Mouse (Mus musculus) heart, embryonic 11.5 days (tissue): Measurements from ENCODE around the gene Add3. TPM values are rescaled to one million over a fixed set of nuclear protein-coding genes. Genes with fewer than 3 reads are reported as not detected.
A peak's percentile ranks its signal among the peaks of the same experiment; 100 is the strongest.

Experiments
- ATAC-seq: fragments of 200-750 bp; cut with Nextera tagmentation; replicated peaks from 2 replicates; pipeline ENCODE4 v1.8.0; 2017; ENCODE audit warnings: moderate library complexity; ENCODE audit not compliant: insufficient number of reproducible peaks, low FRiP score, low TSS enrichment
- H3K27ac ChIP-seq: fragments of 300-500 bp; sonication (generic); 2 replicates; pipeline ENCODE4 v1.5.1; 2014; ENCODE audit warnings: mild to moderate bottlenecking, low read depth, low read length
- H3K27me3 ChIP-seq: fragments of 300-500 bp; sonication (generic); 2 replicates; pipeline ENCODE4 v1.6.1; 2014; ENCODE audit warnings: mild to moderate bottlenecking, low read length, mixed read lengths; ENCODE audit not compliant: control insufficient read depth, insufficient read depth
- H3K36me3 ChIP-seq: fragments of 300-500 bp; sonication (generic); 2 replicates; pipeline ENCODE4 v1.6.1; 2014; ENCODE audit warnings: mild to moderate bottlenecking, low read length, moderate library complexity, mixed read lengths; ENCODE audit not compliant: control insufficient read depth, insufficient read depth
- H3K4me1 ChIP-seq: fragments of 300-500 bp; sonication (generic); 2 replicates; pipeline ENCODE4 v1.6.1; 2014; ENCODE audit warnings: low read length; ENCODE audit not compliant: control insufficient read depth, insufficient read depth
- H3K4me2 ChIP-seq: fragments of 300-500 bp; sonication (generic); 2 replicates; pipeline ENCODE4 v1.6.1; 2014; ENCODE audit warnings: mild to moderate bottlenecking, moderate library complexity
- H3K4me3 ChIP-seq: fragments of 300-500 bp; sonication (generic); 2 replicates; pipeline ENCODE4 v1.5.1; 2014; ENCODE audit warnings: low read depth, low read length
- H3K9ac ChIP-seq: fragments of 300-500 bp; sonication (generic); 2 replicates; pipeline ENCODE4 v1.6.1; 2014; ENCODE audit warnings: mild to moderate bottlenecking, low read depth, low read length, moderate library complexity
- H3K9me3 ChIP-seq: fragments of 300-500 bp; sonication (generic); replicated peaks from 2 replicates; pipeline ENCODE4 v1.6.1; 2016; ENCODE audit warnings: low read length; ENCODE audit not compliant: control insufficient read depth
- WGBS: fragments of 180-500 bp; shearing (Covaris S2); extraction: QIAGEN DNeasy Blood & Tissue Kit; methylation state at CpG from one replicate; pipeline ENCODE4 v1.1.7; 2014; ENCODE audit not compliant: insufficient replicate concordance; 5-methylcytosine and 5-hydroxymethylcytosine counted together
- polyA plus RNA-seq: library from polyadenylated mRNA; unstranded; fragments of >200 nt; fragmentation: Nextera tagmentation; extraction: Ambion mirVana; gene quantifications from 2 replicates; pipeline ENCODE4 v1.2.1, GENCODE M21; 2014

Add3 gene
- polyA plus RNA-seq, 1 experiment from 2014 or later = 133 TPM

DNA sequence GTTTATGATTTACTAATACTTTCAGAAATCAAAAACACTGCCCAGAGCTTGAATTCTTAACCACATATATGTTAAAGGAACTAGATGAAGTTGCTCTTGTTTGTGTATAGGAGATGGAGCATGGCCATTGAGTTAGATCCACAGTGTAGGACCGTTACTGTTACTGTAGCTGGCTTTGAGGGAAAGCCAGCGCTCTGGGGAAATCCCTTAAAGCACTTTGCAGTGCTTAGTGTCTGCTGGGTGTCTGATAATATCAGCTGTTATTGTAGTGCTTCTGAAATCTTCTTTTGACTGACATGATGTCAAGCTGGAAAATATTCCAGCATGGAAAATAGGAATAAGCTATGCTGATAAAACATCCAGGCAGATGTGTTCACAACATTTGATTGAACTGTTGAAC, 33.8 kb downstream of the Add3 start:
- no peak for ATAC-seq
- no peaks in the 10 kb centered on the region for H3K9me3 ChIP-seq
- H3K4me1 ChIP-seq = peaks cover 15% of the 10 kb centered on the region
- 67% methylated on average over 2 of the region's 2 CpGs for WGBS
- no peak overlapping the region for H3K4me2 ChIP-seq
- no peak overlapping the region for H3K27ac ChIP-seq
- no peak overlapping the region for H3K4me3 ChIP-seq
- no peaks in the 10 kb centered on the region for H3K27me3 ChIP-seq
- no peak overlapping the region for H3K9ac ChIP-seq
- H3K36me3 ChIP-seq = no peaks in the 10 kb centered on the region

DNA sequence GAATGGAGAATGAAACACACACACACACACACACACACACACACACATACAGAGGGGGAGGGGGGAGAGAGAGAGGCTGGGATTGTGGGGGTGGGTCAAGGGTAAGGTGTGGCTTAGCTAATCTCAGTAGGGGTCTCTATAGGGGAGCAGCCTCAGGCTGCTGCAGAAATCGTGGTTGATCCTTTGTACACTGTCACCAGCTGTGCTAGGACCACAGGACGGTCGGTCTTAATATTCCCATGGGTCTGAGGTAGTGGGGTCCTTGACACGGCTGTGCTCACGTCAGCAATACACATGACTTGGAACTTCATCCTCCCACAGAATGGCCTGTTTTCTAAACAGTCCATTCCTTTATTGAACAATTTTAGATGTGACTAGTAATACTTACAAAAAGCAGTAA, 35.3 kb downstream of the Add3 start:
- H3K9ac ChIP-seq = no peak overlapping the region
- no peaks in the 10 kb centered on the region for H3K36me3 ChIP-seq
- 73% methylated on average over 5 of the region's 5 CpGs for WGBS
- H3K27ac ChIP-seq = no peak overlapping the region
- H3K9me3 ChIP-seq = no peaks in the 10 kb centered on the region
- H3K4me3 ChIP-seq = no peak overlapping the region
- H3K4me1 ChIP-seq = peaks cover 13% of the 10 kb centered on the region
- H3K27me3 ChIP-seq = no peaks in the 10 kb centered on the region
- ATAC-seq = no peak; the same call in 1 of the 2 replicates
- no peak overlapping the region for H3K4me2 ChIP-seq

DNA sequence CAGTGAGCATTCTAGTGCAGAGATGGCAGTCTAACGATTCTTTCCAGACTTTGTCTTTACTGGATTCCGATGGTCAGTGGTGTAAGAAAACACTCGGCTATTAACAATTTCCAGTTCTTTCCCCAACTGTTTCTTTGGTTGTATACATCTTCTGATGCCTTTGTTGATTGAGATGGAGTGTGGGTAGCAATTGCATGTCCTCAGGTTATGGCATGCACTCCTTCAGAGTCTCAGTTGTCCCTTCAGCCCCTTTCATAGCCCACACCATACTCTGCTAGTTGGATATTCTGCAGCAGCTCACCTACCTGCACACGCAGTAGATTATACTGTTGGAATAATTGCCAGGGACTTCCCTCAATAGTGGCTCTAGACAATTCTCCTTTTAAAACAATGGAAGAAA, 36.3 kb downstream of the Add3 start:
- H3K27me3 ChIP-seq = no peaks in the 10 kb centered on the region
- H3K9ac ChIP-seq = no peak overlapping the region
- H3K4me3 ChIP-seq = no peak overlapping the region
- 85% methylated on average over 4 of the region's 4 CpGs for WGBS
- H3K36me3 ChIP-seq = no peaks in the 10 kb centered on the region
- no peak for ATAC-seq
- H3K4me1 ChIP-seq = peaks cover 17% of the 10 kb centered on the region
- H3K4me2 ChIP-seq = no peak overlapping the region
- no peaks in the 10 kb centered on the region for H3K9me3 ChIP-seq
- no peak overlapping the region for H3K27ac ChIP-seq

DNA sequence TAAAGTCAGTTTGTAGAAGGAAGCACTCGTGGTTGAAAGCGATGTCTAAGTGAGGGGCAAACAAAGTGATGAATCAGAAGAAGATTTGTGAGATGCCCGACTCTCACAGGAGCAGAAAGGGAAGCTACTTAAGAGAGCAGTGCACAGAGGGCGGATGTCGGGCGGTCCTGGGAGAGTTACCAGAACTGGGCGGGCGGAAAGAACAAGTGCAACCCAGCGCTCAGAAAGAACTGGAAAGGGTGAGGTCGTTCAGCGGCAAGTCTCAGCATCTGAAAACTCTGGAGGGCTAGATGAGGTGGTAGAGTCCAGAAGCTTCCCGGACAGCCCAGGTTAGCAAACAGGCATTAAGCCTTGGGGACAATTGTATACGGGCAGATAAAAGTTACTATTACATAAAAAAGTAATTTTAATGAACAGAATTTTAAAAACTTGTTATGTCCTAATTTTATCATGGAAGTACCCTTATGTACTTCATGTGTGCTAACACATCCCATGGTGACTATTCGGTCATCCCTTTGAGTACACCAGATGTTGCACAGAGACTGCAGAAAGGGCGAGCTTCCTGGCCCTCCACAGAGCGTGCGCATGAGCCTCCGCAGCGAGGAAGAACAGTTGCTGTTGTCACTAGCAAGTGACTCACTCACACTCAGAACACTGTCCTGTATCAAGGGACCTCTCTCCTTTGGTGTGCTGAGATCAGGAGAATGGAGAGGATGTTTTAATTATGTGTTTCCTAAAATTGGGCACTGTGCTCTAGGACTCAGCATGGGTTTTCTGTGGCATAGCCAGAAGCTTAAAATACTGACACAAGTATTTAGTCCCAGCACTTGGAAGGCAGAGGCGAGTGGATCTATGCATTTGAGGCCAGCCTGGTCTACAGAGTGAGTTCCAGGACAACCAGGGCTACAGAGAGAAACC, 38.6 kb downstream of the Add3 start:
- WGBS = 90% methylated on average over 20 of the region's 20 CpGs
- no peak for ATAC-seq
- no peaks in the 10 kb centered on the region for H3K27me3 ChIP-seq
- H3K4me3 ChIP-seq = no peak overlapping the region
- no peak overlapping the region for H3K4me2 ChIP-seq
- no peak overlapping the region for H3K27ac ChIP-seq
- no peak overlapping the region for H3K9ac ChIP-seq
- peaks cover 32% of the 10 kb centered on the region for H3K4me1 ChIP-seq
- no peaks in the 10 kb centered on the region for H3K36me3 ChIP-seq
- H3K9me3 ChIP-seq = no peaks in the 10 kb centered on the region

DNA sequence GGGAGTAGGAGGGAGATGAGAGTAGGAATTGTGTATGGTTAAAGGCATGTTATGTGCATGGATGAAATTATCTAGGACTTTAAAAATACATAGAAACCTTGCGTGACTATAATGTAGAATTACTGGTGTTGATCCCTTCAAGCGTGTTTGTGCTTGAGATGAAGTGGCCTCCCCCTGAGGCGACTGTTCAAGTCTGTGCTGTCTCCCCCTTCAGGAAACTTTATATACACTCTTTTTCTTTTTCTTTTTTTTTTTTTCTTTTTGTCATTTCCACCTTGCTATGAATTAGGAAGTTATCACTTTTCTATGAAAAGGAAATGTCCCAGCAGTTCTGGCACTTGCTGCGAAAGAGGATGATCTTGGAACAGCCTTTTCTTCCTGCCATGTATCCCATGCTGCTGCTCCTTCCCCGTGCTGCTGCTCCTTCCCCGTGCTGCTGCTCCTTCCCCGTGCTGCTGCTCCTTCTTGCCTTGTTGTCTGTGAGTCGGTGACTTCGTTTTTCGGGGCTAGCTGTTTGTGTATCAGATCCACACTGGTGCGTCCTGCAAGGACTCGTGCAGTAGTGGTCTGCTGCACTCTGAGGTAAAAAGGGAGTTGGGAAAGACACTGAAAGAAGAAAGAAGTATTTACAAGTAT, 40.0 kb downstream of the Add3 start:
- Histone ChIP-seq H3K27me3 (no peaks in the 10 kb centered on the region), H3K9ac (no peak overlapping the region), H3K9me3 (no peaks in the 10 kb centered on the region), H3K4me1 (peaks cover 43% of the 10 kb centered on the region), H3K27ac (peak overlapping the region; percentile 54; the same call in 1 of the 2 replicates), H3K36me3 (no peaks in the 10 kb centered on the region), H3K4me2 (no peak overlapping the region), H3K4me3 (no peak overlapping the region)
- WGBS = 76% methylated on average over 12 of the region's 12 CpGs
- no peak for ATAC-seq

DNA sequence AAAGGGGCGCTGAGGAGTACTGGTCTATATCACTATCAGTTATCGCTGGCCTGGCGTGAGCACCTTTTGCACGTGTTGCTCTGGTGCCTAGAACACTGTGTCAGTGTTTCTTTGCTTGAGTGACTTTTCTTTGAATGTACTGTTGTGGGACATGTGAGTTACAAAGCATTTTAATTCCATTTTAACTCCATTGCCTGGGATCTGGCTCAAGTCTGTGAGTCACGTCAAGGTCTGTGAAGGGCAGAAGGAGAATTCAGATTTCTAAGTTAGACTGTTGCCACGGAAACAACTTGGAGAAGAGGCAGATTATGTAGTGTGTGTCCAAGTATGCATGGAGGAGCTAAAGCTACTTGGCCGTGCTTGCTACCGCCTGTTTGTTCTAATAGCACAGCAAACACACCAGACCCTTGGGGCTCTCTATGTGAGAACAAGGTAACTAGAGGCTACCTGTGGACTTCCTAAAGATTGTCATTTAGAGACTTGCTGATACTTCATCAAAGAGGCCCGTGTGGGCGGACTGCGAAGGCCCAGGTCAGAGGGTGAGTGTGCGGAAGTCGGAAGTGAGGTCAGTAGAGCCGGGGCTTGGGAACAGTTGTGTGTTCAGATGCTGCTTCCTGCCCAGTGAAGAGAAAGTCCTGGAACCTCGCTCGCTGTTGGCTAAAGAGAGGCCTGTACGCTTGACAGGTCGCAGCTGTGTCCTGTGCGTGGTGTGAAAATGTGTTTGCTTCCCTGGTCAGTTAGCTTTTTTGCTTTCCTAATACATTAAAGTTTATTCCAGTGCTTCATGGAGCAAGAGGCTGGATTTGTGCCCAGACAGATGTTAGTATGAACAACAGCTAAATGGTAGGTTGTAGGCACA, 41.0 kb downstream of the Add3 start:
- 75% methylated on average over 19 of the region's 19 CpGs for WGBS
- Histone ChIP-seq H3K27ac (peak overlapping the region; percentile 54), H3K36me3 (no peaks in the 10 kb centered on the region), H3K4me1 (peaks cover 50% of the 10 kb centered on the region), H3K27me3 (no peaks in the 10 kb centered on the region), H3K4me2 (no peak overlapping the region), H3K9ac (no peak overlapping the region), H3K9me3 (no peaks in the 10 kb centered on the region), H3K4me3 (no peak overlapping the region)
- no peak for ATAC-seq

DNA sequence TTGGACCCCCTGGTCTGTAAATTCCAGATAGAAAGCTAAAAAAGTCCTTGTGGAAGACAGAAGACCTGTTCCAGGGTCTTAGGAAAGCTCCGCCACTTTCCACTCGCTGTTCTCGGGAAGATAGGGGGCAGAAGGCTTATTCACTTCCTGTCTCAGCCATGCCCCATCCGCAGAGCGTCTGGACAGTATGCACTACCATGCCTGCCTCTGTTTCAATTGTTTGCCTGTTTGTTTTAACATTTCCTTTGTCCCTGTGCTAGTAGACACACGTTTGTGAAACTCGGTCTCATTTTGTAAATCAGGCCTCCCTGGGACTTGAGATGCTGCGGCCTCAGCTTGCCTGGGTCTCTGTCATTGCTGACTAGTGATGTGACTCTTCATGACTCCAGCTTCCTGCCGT, 43.4 kb downstream of the Add3 start:
- Histone ChIP-seq H3K9ac (0 out of 2 replicates have a peak overlapping the region, but pooled peaks have one; percentile 18), H3K36me3 (no peaks in the 10 kb centered on the region), H3K27me3 (no peaks in the 10 kb centered on the region), H3K4me1 (peaks cover 74% of the 10 kb centered on the region), H3K27ac (peak overlapping the region; percentile 82), H3K4me2 (peak overlapping the region; percentile 30), H3K4me3 (no peak overlapping the region), H3K9me3 (no peaks in the 10 kb centered on the region)
- 38% methylated on average over 9 of the region's 9 CpGs for WGBS
- ATAC-seq = no peak

DNA sequence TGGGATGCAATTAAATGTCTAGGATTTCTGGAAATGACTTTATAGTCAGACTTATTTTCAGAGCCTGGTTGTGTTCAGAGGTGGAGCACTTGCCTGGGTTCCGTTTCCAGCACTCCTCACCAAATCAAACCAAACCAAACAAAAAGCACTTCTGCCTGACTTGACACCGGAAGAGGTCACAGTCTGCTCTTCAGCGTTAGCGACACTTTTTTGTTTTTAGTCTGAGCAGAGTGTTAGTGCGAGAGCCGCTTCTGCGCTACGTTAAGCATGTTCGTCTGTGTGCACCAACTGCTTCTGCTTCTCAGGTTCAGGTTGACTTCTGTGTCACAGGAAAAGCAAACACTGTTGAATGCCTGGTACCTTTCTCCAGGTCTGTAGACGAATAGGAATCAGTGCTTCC, 44.0 kb downstream of the Add3 start:
- Histone ChIP-seq H3K9me3 (no peaks in the 10 kb centered on the region), H3K4me1 (peaks cover 75% of the 10 kb centered on the region), H3K27me3 (no peaks in the 10 kb centered on the region), H3K36me3 (no peaks in the 10 kb centered on the region), H3K9ac (0 out of 2 replicates have a peak overlapping the region, but pooled peaks have one; percentile 6), H3K4me3 (no peak overlapping the region), H3K4me2 (peak overlapping the region; percentile 33), H3K27ac (peak overlapping the region; percentile 82)
- ATAC-seq = no peak
- WGBS = 34% methylated on average over 10 of the region's 10 CpGs
